Mouse (Mus musculus): ENCODE data around the gene Pla2g16. TPM values are rescaled to one million over a fixed set of nuclear protein-coding genes. Genes with fewer than 3 reads are reported as not detected.

Pla2g16 gene
- polyA plus RNA-seq, 1 experiment from 2014 or later, result 23.9 TPM

GRCm38 (mm10) chr19:7551550-7552300, 5.5 kb upstream of the Pla2g16 start:
- no peaks in the 10 kb centered on the region for H3K9me3 ChIP-seq (ENCODE audit: control insufficient read depth, low read length)
- no peaks in the 10 kb centered on the region for H3K4me1 ChIP-seq (replicated peaks; ENCODE audit: control insufficient read depth, insufficient read depth)
- H3K36me3 ChIP-seq (ENCODE audit: control insufficient read depth, insufficient read depth, low read length), result no peaks in the 10 kb centered on the region
- no peak overlapping the region for H3K4me2 ChIP-seq (replicated peaks; ENCODE audit: low read depth)
- 27% methylated on average over 4 of the region's 4 CpGs for WGBS
- no peak overlapping the region for H3K9ac ChIP-seq (ENCODE audit: low read length)
- ATAC-seq (ENCODE audit: low FRiP score, low TSS enrichment) (peak; percentile 53), DNase-seq (ENCODE audit: low spot score) (peak; percentile 13)
- no peak overlapping the region for H3K4me3 ChIP-seq (ENCODE audit: low read depth, low read length)
- TF ChIP-seq EP300 (optimal IDR thresholded peaks at IDR 0.05) (no peak), CTCF (IDR thresholded peaks at IDR 0.05; ENCODE audit: low read depth) (no peak)
- no peak overlapping the region for H3K27ac ChIP-seq (replicated peaks)
- H3K27me3 ChIP-seq (ENCODE audit: control insufficient read depth, insufficient read depth, low read length), result no peaks in the 10 kb centered on the region

DNA sequence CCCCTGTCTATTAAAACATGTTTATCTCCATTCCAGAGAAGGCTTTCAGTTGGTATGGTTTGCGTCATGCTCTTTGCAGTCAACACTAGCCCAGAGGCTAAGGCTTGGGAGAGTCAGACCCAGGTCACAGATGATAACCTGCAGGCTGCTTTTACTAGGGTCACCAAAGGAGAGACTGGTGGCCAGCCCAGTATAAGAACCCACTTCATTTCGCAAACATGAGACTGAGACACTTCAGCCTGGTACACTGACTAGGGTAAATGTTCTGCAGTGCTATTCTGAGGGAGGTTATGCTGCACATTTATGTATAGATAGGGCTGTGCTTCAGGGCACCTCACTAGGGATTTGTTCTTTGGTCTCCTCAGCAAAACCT, 5.0 kb upstream of the Pla2g16 start:
- Histone ChIP-seq H3K36me3 (ENCODE audit: control insufficient read depth, insufficient read depth, low read length) (no peaks in the 10 kb centered on the region), H3K9ac (ENCODE audit: low read length) (no peak overlapping the region), H3K27me3 (ENCODE audit: control insufficient read depth, insufficient read depth, low read length) (no peaks in the 10 kb centered on the region), H3K4me2 (replicated peaks; ENCODE audit: low read depth) (no peak overlapping the region), H3K4me1 (replicated peaks; ENCODE audit: control insufficient read depth, insufficient read depth) (no peaks in the 10 kb centered on the region), H3K9me3 (ENCODE audit: control insufficient read depth, low read length) (no peaks in the 10 kb centered on the region), H3K4me3 (ENCODE audit: low read depth, low read length) (no peak overlapping the region), H3K27ac (replicated peaks) (no peak overlapping the region)
- WGBS, result 72% methylated on average over 2 of the region's 2 CpGs
- TF ChIP-seq CTCF (IDR thresholded peaks at IDR 0.05; ENCODE audit: low read depth) (no peak), EP300 (optimal IDR thresholded peaks at IDR 0.05) (no peak)
- ATAC-seq (ENCODE audit: low FRiP score, low TSS enrichment) (no peak), DNase-seq (ENCODE audit: low spot score) (no peak)

DNA sequence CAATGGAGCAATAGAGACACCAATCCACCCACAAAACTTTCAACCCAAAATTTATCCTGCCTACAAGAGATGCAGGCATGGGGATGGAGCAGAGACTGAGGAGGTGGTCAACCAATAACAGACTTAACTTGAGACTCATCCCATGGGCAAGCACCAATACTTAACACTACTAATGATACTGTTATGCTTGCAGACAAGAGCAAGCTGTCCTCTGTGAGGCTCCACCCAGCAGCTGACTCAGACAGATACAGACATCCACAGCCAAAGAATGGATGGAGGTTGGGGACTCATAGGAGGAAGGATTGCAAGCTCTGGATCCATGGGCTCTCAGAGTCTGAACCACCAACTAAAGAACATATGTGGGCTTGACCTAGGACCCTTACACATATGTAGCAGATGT, 3.8 kb upstream of the Pla2g16 start:
- no peak for DNase-seq (ENCODE audit: low spot score)
- Histone ChIP-seq H3K4me3 (ENCODE audit: low read depth, low read length) (no peak overlapping the region), H3K9me3 (ENCODE audit: control insufficient read depth, low read length) (no peaks in the 10 kb centered on the region), H3K4me1 (replicated peaks; ENCODE audit: control insufficient read depth, insufficient read depth) (no peaks in the 10 kb centered on the region), H3K27ac (replicated peaks) (no peak overlapping the region), H3K27me3 (ENCODE audit: control insufficient read depth, insufficient read depth, low read length) (no peaks in the 10 kb centered on the region), H3K36me3 (ENCODE audit: control insufficient read depth, insufficient read depth, low read length) (no peaks in the 10 kb centered on the region), H3K9ac (ENCODE audit: low read length) (no peak overlapping the region), H3K4me2 (replicated peaks; ENCODE audit: low read depth) (no peak overlapping the region)
- no peak for ATAC-seq (ENCODE audit: low FRiP score, low TSS enrichment)
- TF ChIP-seq EP300 (optimal IDR thresholded peaks at IDR 0.05) (no peak), CTCF (IDR thresholded peaks at IDR 0.05; ENCODE audit: low read depth) (no peak)

DNA sequence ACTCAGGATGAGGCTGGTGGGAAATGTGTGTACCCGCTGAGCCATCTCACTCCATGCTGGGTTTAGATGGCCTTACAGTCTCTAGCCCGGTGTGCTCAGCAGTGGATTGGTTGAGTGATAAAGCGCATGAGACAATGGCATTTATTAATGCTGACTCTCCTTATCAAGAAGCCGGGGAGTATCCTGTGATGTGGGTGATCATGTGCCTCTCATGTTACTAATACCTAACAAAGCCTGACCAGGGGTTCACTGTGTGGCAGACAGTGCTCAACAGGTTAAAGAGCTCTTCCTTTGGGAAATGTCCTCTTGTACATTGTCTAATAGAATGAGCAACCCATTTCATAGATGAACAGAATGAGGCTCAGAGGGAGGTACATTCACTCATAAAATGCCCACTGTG, 2.4 kb upstream of the Pla2g16 start:
- no peak overlapping the region for H3K27ac ChIP-seq (replicated peaks)
- WGBS, result 74% methylated on average over 4 of the region's 4 CpGs
- TF ChIP-seq CTCF (IDR thresholded peaks at IDR 0.05; ENCODE audit: low read depth) (no peak), EP300 (optimal IDR thresholded peaks at IDR 0.05) (no peak)

DNA sequence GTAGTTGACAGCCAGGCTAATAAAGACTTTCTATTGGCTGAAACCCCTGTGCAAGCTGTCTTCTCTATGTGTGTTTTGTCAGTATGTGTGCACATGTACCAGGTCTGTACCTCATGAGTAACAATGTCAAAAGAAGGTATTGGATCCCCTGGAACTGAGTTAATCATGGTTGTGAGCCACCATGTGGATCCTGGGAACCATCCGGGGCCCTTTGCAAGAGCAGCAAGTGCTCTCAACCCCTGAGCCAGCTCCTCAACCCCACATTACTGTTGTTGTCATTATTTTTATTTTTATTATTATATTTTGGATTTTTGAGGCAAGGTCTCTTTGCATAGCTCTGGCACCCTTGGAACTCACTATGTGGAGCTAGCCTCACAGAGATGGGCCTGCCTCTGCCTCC, 618 bp upstream of the Pla2g16 start:
- H3K4me2 ChIP-seq (replicated peaks; ENCODE audit: low read depth), result no peak overlapping the region
- TF ChIP-seq EP300 (optimal IDR thresholded peaks at IDR 0.05) (no peak), CTCF (IDR thresholded peaks at IDR 0.05; ENCODE audit: low read depth) (no peak)
- no peaks in the 10 kb centered on the region for H3K4me1 ChIP-seq (replicated peaks; ENCODE audit: control insufficient read depth, insufficient read depth)
- 92% methylated on average over 1 of the region's 1 CpGs for WGBS
- ATAC-seq (ENCODE audit: low FRiP score, low TSS enrichment) (no peak), DNase-seq (ENCODE audit: low spot score) (no peak)
- no peaks in the 10 kb centered on the region for H3K9me3 ChIP-seq (ENCODE audit: control insufficient read depth, low read length)
- H3K4me3 ChIP-seq (ENCODE audit: low read depth, low read length), result no peak overlapping the region
- no peak overlapping the region for H3K27ac ChIP-seq (replicated peaks)
- H3K27me3 ChIP-seq (ENCODE audit: control insufficient read depth, insufficient read depth, low read length), result no peaks in the 10 kb centered on the region
- no peaks in the 10 kb centered on the region for H3K36me3 ChIP-seq (ENCODE audit: control insufficient read depth, insufficient read depth, low read length)
- no peak overlapping the region for H3K9ac ChIP-seq (ENCODE audit: low read length)

More for the DNA sequence above, 2.4 kb upstream of the Pla2g16 start:
- ATAC-seq (ENCODE audit: low FRiP score, low TSS enrichment) (no peak), DNase-seq (ENCODE audit: low spot score) (no peak)
- Histone ChIP-seq H3K4me3 (ENCODE audit: low read depth, low read length) (no peak overlapping the region), H3K9me3 (ENCODE audit: control insufficient read depth, low read length) (no peaks in the 10 kb centered on the region), H3K4me2 (replicated peaks; ENCODE audit: low read depth) (no peak overlapping the region), H3K9ac (ENCODE audit: low read length) (no peak overlapping the region), H3K4me1 (replicated peaks; ENCODE audit: control insufficient read depth, insufficient read depth) (no peaks in the 10 kb centered on the region), H3K27me3 (ENCODE audit: control insufficient read depth, insufficient read depth, low read length) (no peaks in the 10 kb centered on the region), H3K36me3 (ENCODE audit: control insufficient read depth, insufficient read depth, low read length) (no peaks in the 10 kb centered on the region)

- Histone ChIP-seq H3K27ac (replicated peaks) (no peak overlapping the region; the same call in 1 of the 2 replicates), H3K4me3 (ENCODE audit: low read depth, low read length) (peak overlapping the region; percentile 51), H3K36me3 (ENCODE audit: control insufficient read depth, insufficient read depth, low read length) (no peaks in the 10 kb centered on the region), H3K4me2 (replicated peaks; ENCODE audit: low read depth) (peak overlapping the region; percentile 74), H3K9me3 (ENCODE audit: control insufficient read depth, low read length) (no peaks in the 10 kb centered on the region), H3K9ac (ENCODE audit: low read length) (peak overlapping the region; percentile 63), H3K4me1 (replicated peaks; ENCODE audit: control insufficient read depth, insufficient read depth) (no peaks in the 10 kb centered on the region), H3K27me3 (ENCODE audit: control insufficient read depth, insufficient read depth, low read length) (no peaks in the 10 kb centered on the region)
- WGBS, result 9% methylated on average over 4 of the region's 4 CpGs
- ATAC-seq (ENCODE audit: low FRiP score, low TSS enrichment) (0 out of 2 replicates have a peak, but pooled peaks have one; percentile 8), DNase-seq (ENCODE audit: low spot score) (no peak)
- TF ChIP-seq EP300 (optimal IDR thresholded peaks at IDR 0.05), result no peak
Measured at GRCm38 (mm10) chr19:7557844-7558243, 585 bp downstream of the Pla2g16 start.
